Mouse (Mus musculus) midbrain, embryonic 10.5 days (tissue): Measurements from ENCODE around the gene Terb1. TPM values are rescaled to one million over a fixed set of nuclear protein-coding genes. Genes with fewer than 3 reads are reported as not detected.

ENCODE experiments used
- DNase-seq: peaks from one replicate; pipeline ENCODE4 v3.0.0-alpha.2; 2017; ENCODE audit warnings: low spot score
- H3K27ac ChIP-seq: fragments of 300-500 bp; sonication (generic); replicated peaks from 2 replicates; pipeline ENCODE4 v1.5.1; 2016; ENCODE audit warnings: mild to moderate bottlenecking
- H3K27me3 ChIP-seq: fragments of 300-500 bp; sonication (generic); 2 replicates; pipeline ENCODE4 v1.6.1; 2016; ENCODE audit warnings: low read depth, mild to moderate bottlenecking; ENCODE audit not compliant: poor library complexity, severe bottlenecking
- H3K36me3 ChIP-seq: fragments of 300-500 bp; sonication (generic); 2 replicates; pipeline ENCODE4 v1.6.1; 2016; ENCODE audit warnings: mild to moderate bottlenecking, moderate library complexity
- H3K4me1 ChIP-seq: fragments of 300-500 bp; sonication (generic); 2 replicates; pipeline ENCODE4 v1.6.1; 2016
- H3K4me3 ChIP-seq: fragments of 300-500 bp; sonication (generic); 2 replicates; pipeline ENCODE4 v1.5.1; 2016; ENCODE audit warnings: mild to moderate bottlenecking, moderate library complexity
- H3K9me3 ChIP-seq: fragments of 300-500 bp; sonication (generic); replicated peaks from 2 replicates; pipeline ENCODE4 v1.6.1; 2016; ENCODE audit warnings: mild to moderate bottlenecking
- WGBS: fragments of 180-500 bp; shearing (Covaris S2); methylation state at CpG from one replicate; pipeline ENCODE4 v1.1.7; 2016; 5-methylcytosine and 5-hydroxymethylcytosine counted together
- polyA plus RNA-seq: library from polyadenylated mRNA; unstranded; fragments of >200 nt; fragmentation: Nextera tagmentation; extraction: Ambion mirVana; gene quantifications from 2 replicates; pipeline ENCODE4 v1.2.1, GENCODE M21; 2016

Terb1 gene
- polyA plus RNA-seq, 1 experiment from 2014 or later: 0.22 TPM

DNA sequence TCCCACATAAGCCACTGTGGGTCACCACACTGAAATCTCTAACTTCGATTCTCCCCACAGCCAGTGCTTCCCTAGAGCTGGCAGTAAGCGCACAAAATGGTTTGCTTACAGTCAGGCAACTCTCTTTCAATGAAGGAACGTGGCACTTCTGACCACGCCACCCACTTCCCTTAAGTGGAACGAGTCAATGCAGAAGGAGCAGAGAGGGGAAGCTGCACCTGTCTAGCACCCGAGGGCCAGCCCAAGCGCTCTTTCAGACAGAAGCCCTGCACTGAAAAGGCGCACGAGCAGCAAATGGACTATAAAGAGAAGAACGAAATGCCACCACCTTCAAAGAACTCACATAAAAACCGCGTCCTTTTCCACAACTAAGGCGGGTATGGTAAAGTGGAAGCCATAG, 82.0 kb downstream of the Terb1 start:
- Histone ChIP-seq H3K4me1 (no peaks in the 10 kb centered on the region), H3K4me3 (no peak overlapping the region), H3K36me3 (peaks cover 100% of the 10 kb centered on the region), H3K27ac (no peak overlapping the region), H3K9me3 (no peaks in the 10 kb centered on the region), H3K27me3 (no peaks in the 10 kb centered on the region)
- DNase-seq: no peak
- WGBS: 95% methylated on average over 13 of the region's 13 CpGs

DNA sequence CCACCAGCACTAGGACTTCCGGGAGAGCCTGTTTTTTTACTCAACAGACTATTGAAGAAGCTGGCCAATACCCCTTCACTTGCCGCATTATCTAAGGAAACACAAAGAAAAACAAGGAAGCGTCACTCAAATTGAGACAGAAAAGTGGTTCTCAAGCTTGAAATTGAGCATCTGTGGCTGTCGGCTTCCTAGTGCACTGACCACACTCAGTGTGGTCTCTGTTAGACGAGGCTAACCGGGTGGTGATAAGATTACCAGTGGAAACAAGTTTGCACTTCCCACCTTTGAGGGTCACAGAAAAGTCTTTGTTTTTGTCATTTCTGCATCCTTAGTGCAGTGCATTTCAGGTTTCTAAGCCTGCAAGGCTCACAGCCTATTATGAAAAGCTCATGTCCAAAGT, 87.4 kb downstream of the Terb1 start:
- Histone ChIP-seq H3K27ac (no peak overlapping the region), H3K4me1 (no peaks in the 10 kb centered on the region), H3K27me3 (no peaks in the 10 kb centered on the region), H3K36me3 (peaks cover 100% of the 10 kb centered on the region), H3K4me3 (no peak overlapping the region), H3K9me3 (no peaks in the 10 kb centered on the region)
- 89% methylated on average over 6 of the region's 6 CpGs for WGBS
- DNase-seq: no peak

DNA sequence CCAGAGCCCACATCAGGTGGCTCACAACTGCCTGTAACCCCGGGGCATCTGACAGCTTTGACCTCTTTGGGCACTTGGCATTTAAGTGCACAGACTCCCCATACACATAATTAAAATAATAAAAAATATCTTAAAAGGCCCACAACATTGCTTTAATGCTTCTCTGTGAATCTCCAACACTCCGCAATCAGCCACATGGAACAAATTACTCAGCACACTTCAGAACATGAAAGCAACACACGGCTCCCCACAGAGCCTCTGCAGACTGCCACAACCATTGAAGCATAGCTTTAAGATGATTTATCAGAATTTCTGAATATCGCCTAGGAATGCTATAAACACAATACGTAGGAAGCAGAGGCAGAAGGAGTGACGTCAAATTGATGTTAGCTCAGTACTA, 93.7 kb downstream of the Terb1 start:
- Histone ChIP-seq H3K4me3 (no peak overlapping the region), H3K4me1 (peaks cover 2% of the 10 kb centered on the region; the same call in 1 of the 2 replicates), H3K27ac (no peak overlapping the region), H3K27me3 (no peaks in the 10 kb centered on the region), H3K36me3 (peaks cover 49% of the 10 kb centered on the region), H3K9me3 (no peaks in the 10 kb centered on the region)
- no peak for DNase-seq
- WGBS: 92% methylated on average over 6 of the region's 6 CpGs

DNA sequence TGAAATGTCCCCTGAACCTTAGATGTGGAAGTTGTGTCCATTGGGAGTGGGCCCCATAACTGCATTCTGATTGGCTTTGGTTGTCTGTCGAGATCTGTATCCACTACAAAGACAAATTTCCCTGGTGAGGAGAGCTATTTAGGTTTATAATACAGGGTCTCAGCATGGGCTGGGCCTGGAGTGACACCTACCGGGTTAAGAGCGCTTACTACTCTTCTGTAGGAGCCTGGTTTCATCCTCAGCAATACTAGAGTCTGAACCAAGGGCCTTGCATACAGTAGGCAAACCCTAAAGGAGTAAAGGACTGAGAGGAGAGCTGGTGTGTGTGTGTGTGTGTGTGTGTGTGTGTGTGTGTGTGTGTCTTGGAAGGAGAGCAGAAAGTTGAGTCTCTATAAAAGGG, 95.5 kb downstream of the Terb1 start:
- 69% methylated on average over 3 of the region's 3 CpGs for WGBS
- DNase-seq: no peak

DNA sequence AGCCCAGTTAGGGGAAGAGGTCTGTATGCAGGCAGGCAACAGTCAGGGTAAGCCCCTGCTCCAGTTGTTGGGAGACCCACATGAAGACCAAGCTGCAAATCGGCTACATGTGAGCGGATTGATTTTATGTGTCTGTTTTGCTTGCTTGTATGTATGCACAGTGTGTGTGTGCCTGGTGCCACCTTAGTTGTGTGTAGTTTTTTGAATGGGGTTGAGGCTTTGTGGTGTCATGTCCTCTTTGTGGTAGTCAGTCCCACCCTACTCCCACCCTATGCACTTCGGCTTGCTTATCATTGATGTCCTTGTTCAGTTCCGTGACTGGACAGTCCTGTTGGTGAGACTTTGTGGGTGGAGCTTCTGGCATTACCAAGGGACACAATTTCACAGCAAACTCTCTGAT, 95.9 kb downstream of the Terb1 start:
- Histone ChIP-seq H3K27me3 (no peaks in the 10 kb centered on the region), H3K9me3 (no peaks in the 10 kb centered on the region), H3K4me3 (no peak overlapping the region), H3K36me3 (peaks cover 27% of the 10 kb centered on the region), H3K27ac (0 out of 2 replicates have a peak overlapping the region, but pooled peaks have one; percentile 23), H3K4me1 (peaks cover 7% of the 10 kb centered on the region; the same call in 1 of the 2 replicates)
- 83% methylated on average over 4 of the region's 4 CpGs for WGBS
- DNase-seq: no peak

More for the DNA sequence above, 95.5 kb downstream of the Terb1 start:
- Histone ChIP-seq H3K4me3 (no peak overlapping the region), H3K9me3 (no peaks in the 10 kb centered on the region), H3K27ac (no peak overlapping the region), H3K4me1 (peaks cover 7% of the 10 kb centered on the region; the same call in 1 of the 2 replicates), H3K36me3 (peaks cover 31% of the 10 kb centered on the region), H3K27me3 (no peaks in the 10 kb centered on the region)

DNA sequence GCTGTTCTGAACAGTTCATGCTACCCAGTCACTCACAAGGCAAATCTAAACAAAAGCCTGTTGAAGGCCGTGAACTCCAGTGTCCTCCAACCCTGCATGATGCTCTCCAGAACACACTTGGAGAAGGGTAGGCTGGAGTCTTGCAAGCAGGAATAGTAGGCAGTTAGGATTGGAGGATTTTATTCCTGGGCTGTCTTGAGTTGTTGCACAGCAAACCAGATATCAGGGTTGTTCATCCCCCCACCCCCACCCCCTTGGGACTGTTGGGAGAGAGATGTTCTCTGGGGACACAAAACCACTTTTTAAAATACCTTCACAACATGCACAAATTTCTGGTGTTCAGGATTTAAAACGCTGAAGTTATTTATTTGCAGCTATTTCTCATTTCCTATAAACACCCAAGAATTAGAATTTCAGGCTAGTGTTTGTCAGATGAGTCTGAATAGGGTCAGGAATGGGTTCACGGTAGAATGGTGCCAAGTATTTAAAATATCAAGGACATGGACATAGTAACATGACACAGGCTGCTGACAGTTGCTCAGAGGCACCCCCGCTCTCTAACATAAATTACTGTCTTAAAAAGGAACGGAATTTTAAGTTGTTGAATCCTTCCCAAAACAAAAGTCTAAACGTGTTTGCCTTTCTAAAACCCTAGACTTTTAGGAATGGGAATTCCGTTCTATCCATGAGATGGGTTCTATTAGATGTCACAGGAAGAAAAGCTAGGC, 96.7 kb downstream of the Terb1 start:
- H3K9me3 ChIP-seq: no peaks in the 10 kb centered on the region

DNA sequence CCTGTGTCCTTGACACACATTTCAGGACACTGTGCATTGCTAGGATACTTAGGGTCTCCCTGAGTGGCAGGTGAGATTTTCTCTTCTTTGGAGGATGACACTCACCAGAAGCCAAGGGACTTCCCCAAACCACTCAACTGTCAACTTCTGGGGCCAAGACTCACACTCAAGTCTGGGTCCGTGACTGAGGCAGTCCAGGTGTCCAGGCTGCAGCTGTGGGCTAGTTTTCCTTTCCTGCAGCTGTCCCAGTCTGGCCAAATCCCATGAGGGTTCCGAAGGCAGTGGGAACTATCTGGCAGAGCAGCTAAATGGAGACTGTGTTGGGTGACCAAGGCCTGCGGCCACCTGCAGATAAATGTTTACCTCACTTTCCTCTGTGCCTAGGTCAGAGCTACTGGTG, 97.7 kb downstream of the Terb1 start:
- H3K9me3 ChIP-seq: no peaks in the 10 kb centered on the region
- no peaks in the 10 kb centered on the region for H3K27me3 ChIP-seq
- no peak overlapping the region for H3K27ac ChIP-seq
- DNase-seq: no peak
- 83% methylated on average over 3 of the region's 3 CpGs for WGBS
- H3K36me3 ChIP-seq: peaks cover 9% of the 10 kb centered on the region
- H3K4me1 ChIP-seq: peaks cover 7% of the 10 kb centered on the region; the same call in 1 of the 2 replicates
- no peak overlapping the region for H3K4me3 ChIP-seq

More for the DNA sequence above, 96.7 kb downstream of the Terb1 start:
- Histone ChIP-seq H3K4me1 (peaks cover 7% of the 10 kb centered on the region; the same call in 1 of the 2 replicates), H3K27me3 (no peaks in the 10 kb centered on the region), H3K27ac (no peak overlapping the region), H3K4me3 (no peak overlapping the region), H3K36me3 (peaks cover 19% of the 10 kb centered on the region)
- no peak for DNase-seq
- WGBS: 87% methylated on average over 7 of the region's 7 CpGs

DNA sequence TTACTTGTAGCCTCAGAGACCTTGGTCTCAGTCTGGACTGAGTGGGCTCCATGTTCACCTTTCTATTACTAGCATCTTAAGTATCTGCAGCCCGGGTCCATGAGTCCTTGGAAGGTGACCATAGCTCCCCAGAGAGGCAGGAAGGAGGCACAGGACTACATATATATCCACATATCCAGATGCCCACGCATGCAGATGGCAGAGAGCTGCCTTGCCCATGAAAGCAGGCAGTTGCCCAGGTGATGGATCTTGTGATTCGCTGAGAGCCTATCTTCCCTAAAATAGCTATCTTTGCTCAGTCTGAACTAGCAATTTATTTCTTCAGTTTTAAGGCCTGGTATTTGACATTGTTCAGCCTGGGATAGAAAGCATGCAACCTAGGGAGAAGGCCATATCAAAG, 98.2 kb downstream of the Terb1 start:
- no peak overlapping the region for H3K27ac ChIP-seq
- peaks cover 7% of the 10 kb centered on the region; the same call in 1 of the 2 replicates for H3K4me1 ChIP-seq
- no peak overlapping the region for H3K4me3 ChIP-seq
- peaks cover 8% of the 10 kb centered on the region; the same call in 1 of the 2 replicates for H3K36me3 ChIP-seq
- DNase-seq: no peak
- H3K27me3 ChIP-seq: no peaks in the 10 kb centered on the region
- no peaks in the 10 kb centered on the region for H3K9me3 ChIP-seq
- 88% methylated on average over 3 of the region's 3 CpGs for WGBS

DNA sequence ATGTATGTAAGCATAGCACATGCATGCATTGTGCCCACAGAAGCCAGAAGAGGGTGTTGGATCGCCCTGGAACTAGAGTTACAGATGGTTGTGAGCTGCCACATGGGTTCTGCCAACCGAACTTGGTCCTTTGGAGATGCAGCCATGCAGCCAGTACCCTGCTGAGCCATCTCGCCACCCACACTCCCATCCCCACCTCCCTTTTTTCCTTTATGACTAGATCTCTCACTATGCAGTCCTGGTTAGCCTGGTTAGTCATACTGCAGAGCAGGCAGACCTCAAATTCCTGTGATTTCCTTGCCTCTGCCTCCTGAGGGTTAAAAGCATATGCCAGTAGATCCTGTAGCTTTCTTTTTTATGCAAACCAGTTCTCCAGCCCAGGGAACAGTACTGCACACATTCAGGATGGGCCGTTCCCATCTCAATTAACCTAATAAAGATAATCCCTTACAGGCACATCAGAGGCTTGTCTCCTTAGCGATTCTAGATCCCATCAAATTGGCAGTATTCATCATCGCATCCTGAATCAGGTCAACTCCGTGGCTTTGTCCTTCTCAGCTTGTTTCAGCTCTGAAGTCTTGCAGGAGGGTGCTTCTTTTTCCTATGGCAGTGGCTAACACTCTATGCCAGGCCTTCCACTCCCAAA, 99.0 kb downstream of the Terb1 start:
- no peak for DNase-seq
- Histone ChIP-seq H3K36me3 (peaks cover 6% of the 10 kb centered on the region; the same call in 1 of the 2 replicates), H3K9me3 (no peaks in the 10 kb centered on the region), H3K4me1 (peaks cover 7% of the 10 kb centered on the region; the same call in 1 of the 2 replicates), H3K4me3 (no peak overlapping the region), H3K27me3 (no peaks in the 10 kb centered on the region), H3K27ac (no peak overlapping the region)
- 50% methylated on average over 7 of the region's 7 CpGs for WGBS

DNA sequence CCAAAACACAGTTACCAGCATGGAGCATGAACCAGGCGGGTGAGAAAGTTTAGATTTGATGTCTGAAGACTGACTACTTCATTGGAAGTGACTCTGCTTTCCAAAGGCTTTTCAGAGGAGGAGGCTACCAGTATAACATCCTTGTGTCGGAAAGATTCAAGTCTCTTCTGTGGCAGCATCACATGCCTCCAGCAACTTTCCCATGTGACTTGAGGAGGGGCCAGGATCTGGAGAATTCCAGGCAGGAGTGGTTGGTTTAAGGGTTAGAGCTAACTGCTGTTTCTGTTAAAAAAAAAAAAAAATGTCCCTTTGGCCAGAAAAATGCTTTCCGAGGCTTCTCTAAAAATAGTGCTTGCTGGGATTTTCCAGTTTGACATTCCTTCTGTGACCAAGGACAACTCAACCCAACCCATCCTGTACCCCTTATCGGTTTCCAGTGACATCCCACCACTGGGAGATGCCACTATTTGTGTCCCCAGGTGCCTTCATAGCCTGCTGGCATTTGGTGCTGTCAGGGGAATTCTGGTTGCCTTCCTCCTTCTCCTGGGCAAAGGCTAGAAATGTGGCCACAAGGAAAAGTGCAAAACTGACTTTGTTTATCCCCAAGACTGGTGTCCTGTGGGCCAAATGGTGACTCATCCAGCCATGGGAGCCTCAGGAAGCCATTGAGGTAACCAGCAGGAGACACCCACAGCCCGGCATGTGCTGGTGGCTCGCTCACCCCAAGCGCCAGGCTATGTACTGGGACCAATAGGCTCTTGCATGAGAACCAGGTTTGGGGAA, 101.2 kb downstream of the Terb1 start:
- H3K27ac ChIP-seq: no peak overlapping the region
- no peaks in the 10 kb centered on the region for H3K9me3 ChIP-seq
- no peak overlapping the region for H3K4me3 ChIP-seq
- 86% methylated on average over 7 of the region's 7 CpGs for WGBS
- no peak for DNase-seq
- H3K27me3 ChIP-seq: no peaks in the 10 kb centered on the region
- H3K4me1 ChIP-seq: peaks cover 7% of the 10 kb centered on the region; the same call in 1 of the 2 replicates
- no peaks in the 10 kb centered on the region for H3K36me3 ChIP-seq

DNA sequence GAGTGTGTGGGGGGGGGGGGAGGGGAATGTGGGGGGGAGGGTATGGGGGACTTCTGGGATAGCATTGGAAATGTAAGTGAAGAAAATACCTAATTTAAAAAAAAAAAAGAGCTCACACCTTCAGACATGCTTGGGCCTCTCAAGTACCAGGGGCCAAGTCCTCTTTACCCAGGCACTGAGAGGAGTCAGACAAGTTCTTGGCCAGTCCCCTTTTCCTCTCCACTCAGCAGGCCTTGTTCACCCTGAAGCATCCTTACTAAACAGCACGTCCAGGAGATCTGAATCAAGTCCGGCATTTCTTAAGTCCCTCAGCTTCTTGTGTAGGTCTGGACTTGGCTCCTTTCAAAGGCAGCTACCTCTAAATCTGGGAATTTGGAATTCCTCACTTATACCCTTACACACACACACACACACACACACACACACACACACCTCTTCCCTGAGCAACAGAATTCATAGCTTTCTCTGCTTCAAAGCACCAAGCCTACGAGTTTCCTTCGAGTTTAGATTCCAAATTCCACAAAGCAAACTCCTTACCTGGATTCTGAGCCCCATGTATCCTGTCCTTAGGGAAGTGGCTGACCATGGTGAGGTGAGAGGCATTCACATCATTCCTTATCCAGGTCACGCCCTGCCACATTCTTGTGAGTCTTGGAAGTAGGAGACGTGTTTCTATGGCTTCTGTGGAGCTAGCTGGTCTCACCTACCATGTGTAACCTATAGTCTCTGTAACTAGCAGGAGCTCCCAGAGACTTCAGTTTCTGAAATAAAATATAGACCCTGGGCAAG, 103.2 kb downstream of the Terb1 start:
- Histone ChIP-seq H3K27me3 (no peaks in the 10 kb centered on the region), H3K9me3 (no peaks in the 10 kb centered on the region), H3K36me3 (no peaks in the 10 kb centered on the region), H3K4me1 (peaks cover 7% of the 10 kb centered on the region; the same call in 1 of the 2 replicates), H3K27ac (no peak overlapping the region), H3K4me3 (no peak overlapping the region)
- DNase-seq: no peak
- 82% methylated on average over 6 of the region's 6 CpGs for WGBS
